Mouse (Mus musculus) ovary, postnatal 10 days (tissue): ENCODE measurements around the gene Gm5065.

Source experiments
- DNase-seq: peaks from one replicate; pipeline ENCODE4 v3.0.0; 2022; ENCODE audit warnings: low spot score

The Gm5065 gene

DNA sequence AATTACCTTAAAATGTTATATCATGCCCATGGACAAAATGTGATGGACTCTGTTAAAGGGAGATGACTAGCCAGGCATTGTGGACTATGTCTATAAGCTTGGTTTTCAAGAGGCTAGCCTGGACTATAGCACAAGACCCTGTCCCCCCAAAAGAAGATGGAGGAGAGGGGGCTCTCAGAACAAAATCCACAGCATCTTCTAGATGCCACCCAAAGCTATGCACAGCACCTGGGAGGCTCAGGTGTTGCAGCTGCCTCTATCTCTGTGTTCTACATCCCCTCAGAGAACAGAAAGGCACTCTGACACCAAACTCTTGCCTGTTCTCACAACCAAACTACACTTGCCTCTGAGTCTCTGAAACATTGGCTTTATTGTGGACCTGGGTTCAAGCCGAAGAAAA lies at the start of gene Gm5065:
Gene Gm5065 (plus strand): TSS at position 301 of the 400 bp plus-strand sequence.
- DNase-seq, result no peak

DNA sequence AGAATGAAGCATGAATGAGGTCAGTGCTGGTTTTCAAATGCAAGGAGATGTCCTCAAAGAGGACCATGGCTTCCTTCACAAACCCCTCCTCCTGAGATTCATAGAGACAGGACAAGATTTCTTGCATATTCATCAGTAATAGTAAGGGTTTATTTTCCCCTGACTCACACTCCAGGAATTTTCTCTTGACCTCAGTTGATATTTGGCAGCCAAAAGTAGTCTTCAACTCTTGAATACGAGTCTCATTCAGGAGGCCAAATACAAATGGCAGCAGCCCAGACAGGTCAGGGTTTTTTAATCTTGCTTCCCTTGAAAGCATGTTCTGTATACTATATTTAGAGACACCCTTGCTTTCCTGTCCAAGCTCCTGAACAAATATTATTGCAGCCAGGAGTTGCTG lies 22.8 kb upstream of the Gm5065 start:
- DNase-seq, result no peak

DNA sequence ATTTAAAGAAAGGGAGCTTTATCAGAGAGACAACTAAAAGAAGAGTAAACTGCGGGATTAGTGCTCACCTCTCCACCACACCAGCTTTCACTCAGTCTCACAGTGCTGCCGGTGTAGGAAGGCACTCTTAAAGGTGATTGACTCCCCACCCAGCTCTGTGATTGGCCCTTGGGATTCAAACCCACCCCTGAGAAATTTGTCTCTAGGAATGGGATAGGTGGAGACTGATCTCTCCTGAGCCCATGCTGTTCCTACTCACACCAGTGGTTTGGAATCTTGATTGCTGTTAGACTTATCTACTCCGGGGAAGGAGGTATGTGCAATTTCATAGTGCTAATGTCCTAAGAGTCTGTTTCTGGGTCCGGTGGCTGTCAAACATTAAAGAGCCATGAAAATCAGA lies 598 bp downstream of the Gm5065 start, which contains the start of gene Nlrp2:
Gene Nlrp2 (minus strand): TSS at position 101 of the 400 bp plus-strand sequence.
- DNase-seq, result no peak

DNA sequence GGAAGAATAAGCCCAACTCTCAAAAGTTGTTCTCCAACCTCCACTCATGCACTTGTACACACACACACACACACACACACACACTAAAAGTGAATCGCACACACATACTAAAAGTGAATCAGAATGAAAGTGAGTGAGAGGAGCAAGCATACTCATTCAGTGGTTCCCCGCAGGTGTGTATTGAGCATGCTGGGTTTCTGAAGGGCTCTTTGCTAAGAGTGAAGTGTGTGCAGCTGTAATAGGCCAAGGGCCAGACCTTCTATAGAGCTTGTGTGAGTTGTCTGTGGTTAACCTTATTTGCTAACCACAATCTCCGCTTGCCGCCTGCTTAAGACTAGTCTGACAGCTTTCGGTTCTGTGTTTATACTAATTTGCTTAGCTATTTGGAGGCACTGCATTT lies 13.3 kb downstream of the Gm5065 start:
- DNase-seq, result no peak

DNA sequence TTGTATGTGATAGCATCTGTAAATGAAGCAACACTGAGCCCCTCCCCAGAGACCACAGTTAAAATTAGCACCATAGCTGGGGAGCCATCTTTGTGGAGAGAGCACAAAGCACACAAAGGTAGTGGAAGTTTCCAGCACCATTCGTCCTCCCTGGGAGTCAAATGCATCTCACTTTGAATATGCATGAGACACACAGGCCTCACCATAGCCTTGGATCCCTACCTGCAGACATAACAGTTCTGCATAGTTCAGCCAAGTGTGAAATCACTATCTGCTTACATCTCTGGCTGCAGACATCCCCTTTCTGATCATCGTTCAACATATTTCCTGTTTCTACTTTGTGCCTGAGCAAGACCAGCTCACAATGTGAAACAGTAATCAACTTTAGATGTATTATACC lies 16.4 kb downstream of the Gm5065 start:
- no peak for DNase-seq

DNA sequence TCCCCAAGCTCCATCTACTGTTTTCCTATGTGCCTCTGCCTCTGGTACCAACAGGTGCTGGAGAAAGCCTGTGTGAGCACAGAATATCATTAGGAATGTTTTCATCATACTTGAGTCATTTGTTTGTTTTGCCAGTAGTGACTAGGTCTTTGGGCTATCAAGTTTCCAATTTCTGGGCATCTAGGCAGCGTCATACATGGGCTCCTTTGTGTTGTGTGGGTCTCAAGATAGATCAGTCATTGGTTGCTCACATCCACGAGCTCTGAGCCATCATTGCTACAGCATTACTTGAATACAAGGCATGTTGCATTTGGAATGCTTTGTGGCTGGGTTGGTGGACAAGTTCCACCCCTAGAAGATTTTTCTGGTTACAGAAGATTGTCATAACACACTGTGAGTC lies 55.9 kb downstream of the Gm5065 start:
- DNase-seq, result no peak
